Mouse (Mus musculus) heart, postnatal 10 days (tissue): ENCODE data around the gene Ptprk. TPM values are rescaled to one million over a fixed set of nuclear protein-coding genes. Genes with fewer than 3 reads are reported as not detected.

Source experiments
- DNase-seq, 2 experiments: peaks; one replicate each; pipeline ENCODE4 v3.0.0; 2021
- intact Hi-C: fragments of 180-260 bp; cut with DNase I; formaldehyde crosslinking; loops from one replicate; pipeline ENCODE4 v1.15.1; 2025
- total RNA-seq, 2 experiments: library from RNA; stranded (reverse); gene quantifications; 2 replicates each; pipeline ENCODE4 v1.2.3; 2021

Gene Ptprk
- total RNA-seq, 2 experiments from 2014 or later, result 45.4 to 50.1 TPM

DNA sequence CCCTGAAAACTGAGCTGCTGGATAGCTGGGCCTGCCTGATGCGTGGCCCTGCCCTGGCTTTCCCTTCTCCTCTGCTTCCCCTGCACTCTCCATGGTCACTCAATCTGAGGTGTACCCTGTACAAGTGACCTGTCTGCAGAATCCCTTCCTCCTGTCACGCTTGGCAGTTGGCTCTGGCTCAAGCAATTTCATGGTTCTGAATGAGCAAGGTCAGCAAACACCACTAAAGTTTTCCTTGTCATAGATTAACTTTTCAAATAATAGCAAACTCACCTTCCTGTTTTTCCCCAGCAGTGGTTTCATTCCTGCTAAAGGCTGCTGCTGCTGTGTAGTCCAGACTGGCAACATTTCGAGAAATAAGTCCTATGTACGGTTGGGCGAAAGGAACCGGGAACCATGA is 30.6 kb downstream of the Ptprk start:
- intact Hi-C loops, result no loop called here
- peak in 1 of 2 experiments; percentile 4 for DNase-seq

DNA sequence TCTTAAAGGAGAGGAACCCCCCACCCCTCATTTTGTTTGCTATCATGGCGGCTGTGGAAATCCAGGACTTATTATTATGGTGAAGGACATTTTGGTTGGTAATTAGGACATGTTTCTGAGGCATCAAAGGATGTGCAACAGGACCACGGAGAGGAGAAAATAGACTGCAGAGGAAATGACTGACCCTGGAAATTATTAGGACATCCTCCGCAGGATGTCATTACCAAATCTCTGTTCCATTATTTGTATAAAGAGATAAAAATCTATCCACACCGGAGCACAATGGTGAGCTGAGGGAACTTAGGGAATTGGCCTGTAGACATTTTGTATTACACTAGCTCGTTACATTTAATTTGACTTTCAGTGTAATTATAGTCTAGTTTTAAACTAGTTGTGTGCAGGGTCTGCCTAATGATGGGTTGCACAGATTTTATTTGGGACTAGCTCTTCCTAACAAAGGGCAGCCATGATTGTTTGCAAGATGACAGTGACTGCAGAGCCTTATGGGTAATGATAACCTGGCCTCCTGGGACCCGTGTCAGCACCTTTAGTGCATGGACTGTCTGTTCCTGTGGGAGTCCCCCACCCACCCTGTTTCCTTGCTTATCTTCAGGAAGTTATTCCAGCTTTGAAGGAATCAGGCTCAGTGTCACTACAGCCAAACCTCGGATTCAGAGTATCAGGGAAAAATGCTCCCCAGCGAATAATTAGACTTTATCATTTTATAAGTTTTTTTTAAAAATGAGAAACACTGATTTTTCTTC is 38.4 kb downstream of the Ptprk start:
- intact Hi-C loops, result loop anchor here (2.0 kb wide), 1 partner anchor 38 kb away; the partner anchor contains the start of gene Ptprk
- peak; percentile 37 to 40 for DNase-seq

DNA sequence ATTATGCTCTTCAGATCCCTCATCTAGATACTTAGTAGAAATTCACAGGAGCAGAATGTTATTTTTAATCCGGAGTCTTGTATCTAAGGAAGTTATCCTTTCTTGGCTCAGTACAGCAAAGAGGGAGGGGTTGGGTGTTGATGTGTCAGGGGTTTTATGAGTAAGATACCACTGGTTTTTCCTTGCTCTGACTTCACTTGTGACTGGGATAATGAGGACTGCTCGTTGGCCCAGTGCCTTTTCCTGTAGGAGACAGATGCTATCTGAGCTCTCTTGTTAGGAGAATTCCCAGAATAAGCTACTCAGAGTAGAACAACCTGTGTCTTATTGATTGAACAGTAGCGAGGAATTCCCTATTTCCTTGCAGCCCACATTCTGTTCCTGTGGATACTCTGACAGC is 39.3 kb downstream of the Ptprk start:
- peak; percentile 42 to 47 for DNase-seq
- intact Hi-C loops, result loop anchor here (2.0 kb wide), 1 partner anchor 39 kb away; the partner anchor contains the start of gene Ptprk

- no peak for DNase-seq
- intact Hi-C loops, result no loop called here
These were observed 42.4 kb downstream of the Ptprk start for GRCm38 (mm10) chr10:28116982-28117381.

DNA sequence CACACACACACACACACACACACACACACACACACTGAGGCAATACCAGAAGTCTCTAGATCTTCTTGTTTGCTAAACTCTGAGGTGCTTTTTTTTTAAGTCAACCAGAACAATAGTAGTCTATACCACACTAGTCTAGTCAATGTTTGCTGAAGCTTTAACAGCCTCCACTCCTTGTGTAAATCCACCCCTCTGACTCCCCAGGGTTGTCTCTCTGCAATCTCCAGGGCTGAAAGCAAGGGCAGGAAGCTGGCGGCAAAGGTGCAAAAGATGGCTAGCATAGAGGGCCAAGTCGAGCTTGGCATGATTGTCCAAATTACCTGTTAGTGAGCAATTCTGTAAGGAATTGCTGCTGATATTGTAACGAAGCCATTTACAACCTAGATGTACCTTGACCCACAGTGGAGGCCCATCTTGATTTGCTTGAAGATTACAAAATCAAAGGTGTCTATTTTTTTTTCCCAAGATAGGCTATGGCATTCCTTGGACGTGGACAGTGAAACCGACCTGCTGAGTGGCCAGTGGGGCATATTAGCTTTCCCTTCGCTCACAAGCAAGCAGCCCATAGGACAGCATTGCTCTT is 44.3 kb downstream of the Ptprk start:
- intact Hi-C loops, result no loop called here
- DNase-seq, result no peak

- DNase-seq, result no peak
These were observed 49.3 kb downstream of the Ptprk start for GRCm38 (mm10) chr10:28123881-28124280.

GRCm38 (mm10) chr10:28128011-28128410 is 53.4 kb downstream of the Ptprk start:
- intact Hi-C loops, result no loop called here

More at GRCm38 (mm10) chr10:28123881-28124280, 49.3 kb downstream of the Ptprk start:
- intact Hi-C loops, result no loop called here

DNA sequence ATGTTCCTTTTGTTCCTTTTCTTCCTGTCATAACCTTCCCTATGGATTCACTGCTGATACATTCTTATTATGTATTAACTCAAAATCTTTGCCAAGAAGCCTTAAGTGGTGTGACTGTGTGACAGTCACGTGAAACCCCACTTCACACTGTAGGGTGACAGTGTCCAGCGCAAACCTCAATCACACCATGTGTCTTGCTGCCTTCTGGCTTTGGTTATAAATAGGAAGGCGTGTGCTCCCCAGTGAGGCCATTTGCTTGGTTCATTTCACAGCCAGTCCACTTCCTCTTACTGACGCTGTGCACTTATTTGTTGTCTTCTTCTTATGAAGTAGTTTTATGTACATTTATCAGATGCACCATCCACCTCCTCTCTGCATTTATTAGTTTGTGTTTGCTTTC is 53.8 kb downstream of the Ptprk start:
- intact Hi-C loops, result no loop called here
- peak in 1 of 2 experiments; percentile 11 for DNase-seq

More at GRCm38 (mm10) chr10:28128011-28128410, 53.4 kb downstream of the Ptprk start:
- no peak for DNase-seq

DNA sequence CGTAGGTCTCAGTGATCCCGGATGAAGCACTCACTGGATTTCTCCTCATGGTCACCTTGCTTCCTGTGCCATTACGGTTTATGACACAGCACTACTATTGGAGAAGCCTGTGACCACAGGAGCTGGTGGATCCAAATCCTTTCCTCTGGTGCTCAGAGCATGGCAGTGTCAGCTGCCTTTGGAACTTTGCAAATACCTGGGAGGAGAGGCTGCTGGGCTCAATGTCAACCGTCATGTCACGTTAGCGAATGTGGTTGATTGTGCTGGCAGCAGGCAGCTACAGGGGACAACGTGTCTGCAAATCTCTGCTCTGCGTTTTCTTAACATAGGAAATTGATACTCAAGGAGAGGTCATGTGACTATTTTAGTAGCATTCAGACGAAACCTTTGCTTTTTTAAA is 55.8 kb downstream of the Ptprk start:
- DNase-seq, result peak in 1 of 2 experiments; percentile 15
- intact Hi-C loops, result no loop called here

GRCm38 (mm10) chr10:28133770-28134169 is 59.1 kb downstream of the Ptprk start:
- intact Hi-C loops, result no loop called here
- no peak for DNase-seq

- DNase-seq, result no peak
- intact Hi-C loops, result no loop called here
These were observed 63.8 kb downstream of the Ptprk start for GRCm38 (mm10) chr10:28138399-28138798.

DNA sequence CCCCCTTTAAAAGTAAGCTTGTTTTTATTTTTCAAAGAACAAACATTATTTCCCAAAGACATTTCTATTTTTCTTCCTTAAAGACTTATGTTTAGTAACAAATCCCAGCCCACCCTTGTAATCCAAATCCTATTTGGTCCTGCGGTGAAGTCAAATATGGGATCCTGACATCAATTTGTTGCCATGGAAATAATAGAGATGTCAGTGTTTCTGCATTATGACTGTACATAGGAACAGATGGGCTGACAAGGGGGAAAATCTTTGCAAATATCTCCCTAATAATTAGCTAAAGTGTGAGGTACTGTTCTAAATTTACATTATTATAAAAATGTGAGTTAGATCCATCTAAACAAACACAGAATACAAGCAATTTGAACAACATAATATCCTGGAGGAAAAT is 69.8 kb downstream of the Ptprk start:
- intact Hi-C loops, result no loop called here
- no peak for DNase-seq

DNA sequence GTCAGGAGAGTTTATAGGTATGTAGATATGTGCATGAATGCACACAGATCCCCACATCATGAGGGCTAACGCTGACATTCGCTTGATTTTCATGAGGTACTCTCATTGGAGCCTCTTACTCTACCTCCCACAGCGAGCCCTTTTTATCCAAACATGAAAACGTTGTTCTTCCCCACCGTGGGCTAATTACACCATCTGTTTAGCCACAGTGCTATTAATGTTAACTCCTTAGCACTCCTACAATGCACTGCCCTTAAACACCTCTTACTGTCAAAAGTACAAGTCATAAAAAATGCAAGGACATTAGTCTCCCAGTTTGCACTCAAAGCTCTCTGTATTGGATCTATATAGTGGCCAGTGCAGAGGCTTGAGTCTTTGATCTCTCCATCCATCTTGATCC is 70.7 kb downstream of the Ptprk start:
- intact Hi-C loops, result no loop called here
- no peak for DNase-seq

DNA sequence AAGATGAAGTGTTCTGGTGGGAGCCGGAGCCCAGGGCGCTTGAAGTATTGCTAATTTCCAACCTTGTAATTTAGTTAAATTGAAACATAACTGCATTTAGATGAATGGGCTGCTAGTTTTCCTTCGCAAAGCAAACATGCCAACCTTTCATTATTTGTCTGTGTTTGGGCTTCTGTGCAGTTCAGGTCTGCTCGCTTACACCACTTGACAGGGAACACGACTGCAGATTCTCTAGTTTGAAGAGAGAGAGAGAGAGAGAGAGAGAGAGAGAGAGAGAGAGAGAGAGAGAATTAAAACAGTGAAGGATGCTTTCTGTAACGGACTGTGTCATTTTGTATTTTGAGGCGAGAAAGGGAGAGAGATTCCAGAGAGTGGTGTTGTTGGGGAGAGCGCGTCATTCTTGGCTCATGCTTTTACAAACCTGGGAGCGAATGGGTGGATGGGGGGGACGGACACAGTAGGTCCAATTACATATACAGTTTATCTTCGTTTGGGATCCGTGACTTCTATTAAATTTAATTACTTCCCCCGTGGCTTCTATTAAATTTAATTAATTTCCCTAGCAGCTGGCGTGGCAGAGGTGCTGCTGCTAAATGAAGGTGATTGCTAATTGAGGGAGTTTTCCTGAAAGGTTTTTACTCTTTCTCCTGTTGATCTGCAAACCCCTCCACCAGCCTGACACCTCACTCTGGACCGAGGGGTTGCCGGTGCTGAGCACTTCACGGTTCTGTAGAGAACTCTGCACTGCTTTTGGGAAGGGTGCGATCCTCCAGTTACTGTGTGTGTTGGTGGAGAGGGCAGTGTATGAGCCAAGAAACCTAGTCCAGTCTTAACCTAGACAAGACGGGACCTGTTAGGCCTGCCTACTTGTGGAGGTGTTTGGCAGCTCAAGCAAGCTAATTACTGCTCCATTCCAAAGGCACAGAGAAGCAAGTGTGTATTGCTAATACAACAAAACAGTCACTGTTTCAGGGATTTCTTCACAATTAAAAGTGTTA is 81.4 kb downstream of the Ptprk start:
- intact Hi-C loops, result no loop called here
- DNase-seq, result no peak

GRCm38 (mm10) chr10:28159716-28160115 is 85.1 kb downstream of the Ptprk start:
- intact Hi-C loops, result no loop called here
- no peak for DNase-seq

DNA sequence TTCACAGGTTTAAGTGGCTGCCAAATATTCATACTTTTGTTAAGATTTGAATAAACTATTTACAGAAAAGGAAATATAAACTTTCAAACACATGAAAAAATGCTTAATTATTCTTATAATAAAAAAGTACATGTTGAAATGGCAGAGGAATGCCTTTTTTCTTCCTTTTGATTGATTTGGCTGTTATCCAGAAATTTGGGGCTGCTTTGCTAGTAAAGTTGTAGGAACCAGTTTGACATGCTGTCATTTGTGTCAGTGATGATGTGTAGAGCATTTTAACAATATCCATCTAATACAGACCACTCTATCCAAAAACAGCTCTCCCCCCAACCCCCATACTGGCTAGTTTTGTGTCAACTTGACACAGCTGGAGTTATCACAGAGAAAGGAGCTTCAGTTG is 86.7 kb downstream of the Ptprk start:
- no peak for DNase-seq
- intact Hi-C loops, result no loop called here

GRCm38 (mm10) chr10:28164250-28164649 is 89.6 kb downstream of the Ptprk start:
- peak; percentile 33 to 39 for DNase-seq
- intact Hi-C loops, result no loop called here

- DNase-seq, result no peak
- intact Hi-C loops, result no loop called here
These were observed 90.1 kb downstream of the Ptprk start for GRCm38 (mm10) chr10:28164746-28165145.

DNA sequence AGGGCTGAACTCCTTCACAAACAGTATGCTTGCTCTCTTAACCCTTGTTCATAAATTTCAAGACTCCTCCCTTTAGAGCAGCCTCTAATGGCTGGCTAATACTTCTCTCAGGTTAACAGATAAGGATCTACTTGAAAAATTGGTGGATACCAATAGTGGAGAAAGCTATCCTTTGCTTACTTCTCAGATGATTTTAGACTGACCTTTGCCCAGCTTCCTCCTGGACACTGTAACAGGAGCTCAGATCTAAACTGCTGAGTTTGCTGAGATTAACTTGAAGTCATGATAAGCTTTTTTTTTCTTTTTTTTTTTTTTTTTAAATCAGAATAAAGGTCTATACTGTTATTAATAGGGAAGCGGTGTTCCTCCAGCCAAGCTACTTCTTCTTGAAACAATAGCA is 92.0 kb downstream of the Ptprk start:
- intact Hi-C loops, result no loop called here
- no peak for DNase-seq

DNA sequence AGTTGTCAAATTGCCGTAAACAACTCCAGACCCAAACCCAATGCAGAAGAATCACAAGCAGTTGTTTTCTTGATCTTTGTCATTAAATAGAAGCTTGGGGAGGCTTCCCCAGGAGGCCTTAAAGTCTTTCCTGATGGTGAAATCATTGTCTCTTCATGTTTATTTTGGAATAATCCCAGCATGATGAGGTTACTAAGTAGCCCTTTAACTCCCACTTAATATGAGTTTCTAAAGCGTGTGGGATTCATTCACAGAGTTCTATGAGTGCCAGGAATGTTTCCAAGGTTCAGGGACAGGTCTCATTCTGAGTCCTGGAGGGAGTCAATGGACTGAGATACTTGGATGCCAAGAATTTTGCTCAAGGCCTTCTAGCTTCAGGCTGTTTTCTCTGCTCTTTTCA is 92.5 kb downstream of the Ptprk start:
- no peak for DNase-seq
- intact Hi-C loops, result no loop called here

DNA sequence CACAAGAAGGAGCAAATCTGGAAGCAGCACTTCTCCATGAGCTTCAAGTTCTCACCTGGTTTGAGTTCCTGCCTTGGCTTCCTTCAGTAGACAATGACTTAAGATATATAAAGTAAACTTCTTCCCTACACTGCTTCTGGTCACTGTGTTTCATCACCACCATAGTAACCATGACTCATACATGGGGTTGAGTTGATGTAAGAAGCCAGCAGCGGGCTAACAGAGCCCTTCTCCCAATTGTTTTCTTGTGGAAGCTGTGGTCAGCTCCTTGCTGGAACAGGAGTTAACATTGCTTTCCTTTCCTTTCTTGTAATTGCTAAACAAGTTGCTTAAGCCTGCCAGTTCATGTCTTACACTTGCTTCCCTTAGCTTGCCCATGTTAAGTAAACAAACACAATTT is 96.6 kb downstream of the Ptprk start:
- no peak for DNase-seq
- intact Hi-C loops, result no loop called here
